Mouse (Mus musculus): ENCODE data around the gene Mob3b. TPM values are rescaled to one million over a fixed set of nuclear protein-coding genes. Genes with fewer than 3 reads are reported as not detected.
"Not testable (repeated sequence)": the region's sequence is repeated elsewhere in the genome, so short reads cannot be mapped to it uniquely, and the experiment has no call there.

The Mob3b gene
- polyA plus RNA-seq, 1 experiment from 2014 or later = 2.7 TPM

DNA sequence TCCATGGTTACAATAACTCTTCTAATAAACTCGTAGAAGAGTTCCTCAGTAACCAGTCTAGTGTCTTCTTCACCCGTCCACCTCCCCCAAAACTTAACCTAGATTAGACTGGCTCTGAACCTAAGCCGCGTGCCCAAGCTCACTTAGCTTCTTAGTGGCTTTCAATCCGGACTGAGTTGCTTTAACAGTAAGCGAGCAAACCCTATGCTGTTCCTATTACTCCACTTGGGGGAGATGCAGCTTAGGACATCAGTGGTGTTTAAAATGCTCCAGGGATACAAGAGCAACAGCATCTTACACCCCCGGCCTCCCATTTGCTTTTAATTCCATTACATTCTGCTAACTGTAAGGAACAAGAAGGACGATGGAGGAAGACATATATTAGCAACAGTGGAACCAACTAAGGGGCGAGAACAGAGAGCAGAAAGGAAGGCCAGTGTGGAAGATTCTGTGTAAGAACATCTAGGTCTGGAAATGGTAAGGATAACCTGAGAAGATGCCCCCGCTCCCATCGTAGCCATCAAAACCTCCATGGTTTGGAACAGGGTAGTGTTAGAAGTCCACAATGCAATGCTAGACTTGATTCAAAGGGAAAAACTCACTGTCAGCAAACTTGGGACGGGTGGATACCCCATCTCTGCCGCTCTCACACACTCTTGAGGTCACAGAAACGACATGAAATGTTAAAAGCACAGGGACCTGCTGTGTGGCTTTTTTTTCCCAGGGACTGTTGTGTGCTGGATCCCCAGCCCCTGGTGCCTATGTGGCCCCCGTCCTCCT lies 196.3 kb downstream of the Mob3b start:
- ATAC-seq (replicated peaks; ENCODE audit: insufficient number of reproducible peaks, low FRiP score, low TSS enrichment) = no peak
- no peaks in the 10 kb centered on the region for H3K36me3 ChIP-seq (ENCODE audit: control insufficient read depth, insufficient read depth, low read length)
- 66% methylated on average over 15 of the region's 15 CpGs for WGBS (ENCODE audit: insufficient replicate concordance)
- no peaks in the 10 kb centered on the region for H3K9me3 ChIP-seq (replicated peaks; ENCODE audit: control insufficient read depth, low read length)
- H3K27ac ChIP-seq (ENCODE audit: low read depth, low read length) = no peak overlapping the region
- no peak overlapping the region for H3K4me2 ChIP-seq
- H3K27me3 ChIP-seq (ENCODE audit: control insufficient read depth, insufficient read depth, low read length) = no peaks in the 10 kb centered on the region
- H3K4me3 ChIP-seq (ENCODE audit: low read depth, low read length) = no peak overlapping the region
- H3K4me1 ChIP-seq (ENCODE audit: control insufficient read depth, insufficient read depth, low read length) = peaks cover 2% of the 10 kb centered on the region; the same call in 1 of the 2 replicates
- H3K9ac ChIP-seq (ENCODE audit: low read depth, low read length) = no peak overlapping the region

DNA sequence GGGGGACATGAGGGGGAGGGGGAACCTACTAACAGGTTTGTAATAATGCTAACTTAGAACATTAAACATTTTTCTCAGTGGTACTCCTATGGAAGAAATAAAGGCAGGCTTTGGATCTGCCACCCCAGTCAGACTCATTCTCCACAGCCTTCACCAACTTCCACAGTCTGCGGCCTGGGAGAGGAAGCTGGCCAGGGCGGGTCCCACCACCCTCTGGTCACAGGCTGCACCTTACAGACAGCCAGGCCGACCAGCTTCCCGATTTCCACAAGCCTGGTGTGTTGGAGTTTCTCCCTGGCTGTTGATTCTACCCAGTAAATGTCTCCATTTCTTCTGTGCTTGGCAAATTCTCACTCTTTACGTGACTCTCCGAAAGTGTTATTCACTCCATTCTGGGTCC lies 197.8 kb downstream of the Mob3b start:
- no peak overlapping the region for H3K9ac ChIP-seq (ENCODE audit: low read depth, low read length)
- H3K27me3 ChIP-seq (ENCODE audit: control insufficient read depth, insufficient read depth, low read length) = no peaks in the 10 kb centered on the region
- H3K4me2 ChIP-seq = no peak overlapping the region
- WGBS (ENCODE audit: insufficient replicate concordance) = 68% methylated on average over 6 of the region's 6 CpGs
- peaks cover 2% of the 10 kb centered on the region; the same call in 1 of the 2 replicates for H3K4me1 ChIP-seq (ENCODE audit: control insufficient read depth, insufficient read depth, low read length)
- ATAC-seq (replicated peaks; ENCODE audit: insufficient number of reproducible peaks, low FRiP score, low TSS enrichment) = no peak
- H3K4me3 ChIP-seq (ENCODE audit: low read depth, low read length) = no peak overlapping the region
- no peaks in the 10 kb centered on the region for H3K36me3 ChIP-seq (ENCODE audit: control insufficient read depth, insufficient read depth, low read length)
- H3K27ac ChIP-seq (ENCODE audit: low read depth, low read length) = no peak overlapping the region
- H3K9me3 ChIP-seq (replicated peaks; ENCODE audit: control insufficient read depth, low read length) = no peaks in the 10 kb centered on the region

DNA sequence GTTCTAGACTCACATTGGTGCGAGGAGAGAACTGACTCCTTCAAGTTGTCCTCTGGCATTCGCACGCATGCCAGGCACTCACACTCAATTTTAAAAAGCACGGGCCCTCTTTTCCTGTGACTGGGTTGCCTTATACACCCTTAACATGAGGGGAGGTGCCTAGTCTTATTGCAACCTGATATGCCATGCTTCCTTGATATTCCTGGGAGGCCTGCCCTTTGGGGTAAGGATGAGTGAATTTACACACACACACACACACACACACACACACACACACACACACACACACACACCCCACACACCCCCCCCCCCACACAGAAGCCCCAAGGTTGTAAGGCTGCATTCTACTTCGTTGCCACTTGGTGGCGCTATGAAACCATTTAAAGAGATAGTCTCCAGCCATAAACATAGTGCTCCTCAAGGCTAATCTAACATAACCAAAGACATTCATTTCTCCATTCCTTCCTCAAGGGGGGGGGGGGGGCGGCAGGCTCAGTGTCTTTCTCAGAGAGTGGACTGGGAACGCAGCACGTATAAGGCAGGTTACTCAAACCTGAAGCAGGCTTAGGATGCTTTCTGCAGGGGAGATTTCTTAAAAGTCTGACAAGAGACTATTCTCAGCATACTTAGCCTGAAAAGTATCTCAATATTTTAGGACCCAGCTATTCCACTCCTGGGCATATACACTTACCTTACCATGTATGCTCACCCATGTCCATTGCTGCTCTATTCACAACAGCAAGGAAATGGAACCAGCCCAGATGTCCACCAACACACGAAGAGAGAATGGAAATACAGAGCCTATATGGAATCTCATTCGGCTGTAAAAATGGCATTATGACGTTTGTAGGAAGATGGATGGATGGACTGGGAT lies 198.9 kb downstream of the Mob3b start:
- 44% methylated on average over 12 of the region's 12 CpGs for WGBS (ENCODE audit: insufficient replicate concordance)
- no peaks in the 10 kb centered on the region for H3K36me3 ChIP-seq (ENCODE audit: control insufficient read depth, insufficient read depth, low read length)

GRCm38 (mm10) chr4:34953716-34954115 lies 203.6 kb downstream of the Mob3b start:
- Histone ChIP-seq H3K27ac (ENCODE audit: low read depth, low read length) (no peak overlapping the region), H3K27me3 (ENCODE audit: control insufficient read depth, insufficient read depth, low read length) (no peaks in the 10 kb centered on the region), H3K4me3 (ENCODE audit: low read depth, low read length) (no peak overlapping the region), H3K9me3 (replicated peaks; ENCODE audit: control insufficient read depth, low read length) (no peaks in the 10 kb centered on the region), H3K4me2 (no peak overlapping the region), H3K9ac (ENCODE audit: low read depth, low read length) (no peak overlapping the region), H3K36me3 (ENCODE audit: control insufficient read depth, insufficient read depth, low read length) (no peaks in the 10 kb centered on the region), H3K4me1 (ENCODE audit: control insufficient read depth, insufficient read depth, low read length) (no peaks in the 10 kb centered on the region)
- whole genome bisulfite sequencing (ENCODE audit: insufficient replicate concordance) = 76% methylated on average over 10 of the region's 10 CpGs
- ATAC-seq (replicated peaks; ENCODE audit: insufficient number of reproducible peaks, low FRiP score, low TSS enrichment) = no peak

More for the DNA sequence above, 198.9 kb downstream of the Mob3b start:
- H3K27ac ChIP-seq (ENCODE audit: low read depth, low read length) = no peak overlapping the region
- no peak overlapping the region for H3K4me2 ChIP-seq
- H3K9me3 ChIP-seq (replicated peaks; ENCODE audit: control insufficient read depth, low read length) = no peaks in the 10 kb centered on the region
- H3K4me3 ChIP-seq (ENCODE audit: low read depth, low read length) = no peak overlapping the region
- ATAC-seq (replicated peaks; ENCODE audit: insufficient number of reproducible peaks, low FRiP score, low TSS enrichment) = no peak
- H3K9ac ChIP-seq (ENCODE audit: low read depth, low read length) = no peak overlapping the region
- no peaks in the 10 kb centered on the region for H3K4me1 ChIP-seq (ENCODE audit: control insufficient read depth, insufficient read depth, low read length)
- no peaks in the 10 kb centered on the region for H3K27me3 ChIP-seq (ENCODE audit: control insufficient read depth, insufficient read depth, low read length)

DNA sequence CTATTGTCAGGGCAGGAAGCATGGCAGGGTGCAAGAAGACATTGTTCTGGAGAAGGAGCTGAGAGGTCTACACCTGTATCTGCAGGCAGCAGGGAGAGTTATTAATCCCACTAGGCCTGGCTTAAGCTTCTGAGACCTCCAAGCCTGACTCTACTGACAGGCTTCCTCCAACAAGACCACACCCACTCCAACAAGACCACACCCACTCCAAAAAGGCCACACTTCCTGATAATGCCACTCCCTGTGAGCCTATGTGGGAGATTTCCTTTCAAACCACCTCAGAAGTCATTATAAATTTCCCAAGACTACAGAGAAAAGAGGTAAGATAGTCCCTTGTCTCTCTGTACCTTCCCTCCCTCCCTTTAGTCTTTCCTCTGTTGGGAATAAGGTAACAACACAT lies 210.1 kb downstream of the Mob3b start:
- Histone ChIP-seq H3K9ac (ENCODE audit: low read depth, low read length) (no peak overlapping the region), H3K27ac (ENCODE audit: low read depth, low read length) (no peak overlapping the region), H3K4me1 (ENCODE audit: control insufficient read depth, insufficient read depth, low read length) (no peaks in the 10 kb centered on the region), H3K9me3 (replicated peaks; ENCODE audit: control insufficient read depth, low read length) (no peaks in the 10 kb centered on the region), H3K4me2 (no peak overlapping the region), H3K36me3 (ENCODE audit: control insufficient read depth, insufficient read depth, low read length) (no peaks in the 10 kb centered on the region), H3K4me3 (ENCODE audit: low read depth, low read length) (no peak overlapping the region), H3K27me3 (ENCODE audit: control insufficient read depth, insufficient read depth, low read length) (no peaks in the 10 kb centered on the region)
- ATAC-seq (replicated peaks; ENCODE audit: insufficient number of reproducible peaks, low FRiP score, low TSS enrichment) = no peak

- no peak overlapping the region for H3K9ac ChIP-seq (ENCODE audit: low read depth, low read length)
- no peak for ATAC-seq (replicated peaks; ENCODE audit: insufficient number of reproducible peaks, low FRiP score, low TSS enrichment)
- H3K27ac ChIP-seq (ENCODE audit: low read depth, low read length) = no peak overlapping the region
Measured at GRCm38 (mm10) chr4:34941046-34941445, 216.2 kb downstream of the Mob3b start.

DNA sequence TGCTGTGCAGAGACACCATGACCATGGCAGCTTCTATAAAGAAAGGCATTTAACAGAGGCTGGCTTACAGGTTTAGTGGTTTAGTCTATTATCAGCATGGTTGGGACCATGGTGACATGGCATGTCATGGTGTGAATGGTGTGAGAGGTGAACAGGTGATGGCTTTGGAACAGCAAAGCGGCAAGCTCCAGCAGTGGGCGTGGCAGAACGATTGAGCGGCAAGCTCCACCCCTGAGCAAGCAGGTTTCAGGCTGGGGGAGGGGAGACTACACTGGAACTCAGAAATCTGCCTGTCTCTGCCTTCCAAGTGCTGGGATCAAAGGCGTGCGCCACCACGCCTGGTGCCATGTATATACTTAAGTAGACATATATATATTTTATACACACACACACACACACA lies 228.9 kb downstream of the Mob3b start:
- not testable (repeated sequence) for ATAC-seq (replicated peaks; ENCODE audit: insufficient number of reproducible peaks, low FRiP score, low TSS enrichment); H3K4me3 ChIP-seq (ENCODE audit: low read depth, low read length); H3K9me3 ChIP-seq (replicated peaks; ENCODE audit: control insufficient read depth, low read length); H3K27me3 ChIP-seq (ENCODE audit: control insufficient read depth, insufficient read depth, low read length); H3K27ac ChIP-seq (ENCODE audit: low read depth, low read length); H3K36me3 ChIP-seq (ENCODE audit: control insufficient read depth, insufficient read depth, low read length); H3K9ac ChIP-seq (ENCODE audit: low read depth, low read length); H3K4me2 ChIP-seq; H3K4me1 ChIP-seq (ENCODE audit: control insufficient read depth, insufficient read depth, low read length)
- 63% methylated on average over 7 of the region's 7 CpGs for WGBS (ENCODE audit: insufficient replicate concordance)

More at GRCm38 (mm10) chr4:34941046-34941445, 216.2 kb downstream of the Mob3b start:
- no peaks in the 10 kb centered on the region for H3K4me1 ChIP-seq (ENCODE audit: control insufficient read depth, insufficient read depth, low read length)
- H3K36me3 ChIP-seq (ENCODE audit: control insufficient read depth, insufficient read depth, low read length) = no peaks in the 10 kb centered on the region
- H3K9me3 ChIP-seq (replicated peaks; ENCODE audit: control insufficient read depth, low read length) = no peaks in the 10 kb centered on the region
- WGBS (ENCODE audit: insufficient replicate concordance) = 89% methylated on average over 25 of the region's 25 CpGs
- no peaks in the 10 kb centered on the region for H3K27me3 ChIP-seq (ENCODE audit: control insufficient read depth, insufficient read depth, low read length)
- H3K4me2 ChIP-seq = no peak overlapping the region
- no peak overlapping the region for H3K4me3 ChIP-seq (ENCODE audit: low read depth, low read length)

- no peak overlapping the region for H3K27ac ChIP-seq (ENCODE audit: low read depth, low read length)
- no peaks in the 10 kb centered on the region for H3K9me3 ChIP-seq (replicated peaks; ENCODE audit: control insufficient read depth, low read length)
- no peak for ATAC-seq (replicated peaks; ENCODE audit: insufficient number of reproducible peaks, low FRiP score, low TSS enrichment)
- no peaks in the 10 kb centered on the region for H3K36me3 ChIP-seq (ENCODE audit: control insufficient read depth, insufficient read depth, low read length)
- WGBS (ENCODE audit: insufficient replicate concordance) = 63% methylated on average over 6 of the region's 6 CpGs
- no peaks in the 10 kb centered on the region for H3K4me1 ChIP-seq (ENCODE audit: control insufficient read depth, insufficient read depth, low read length)
- H3K4me3 ChIP-seq (ENCODE audit: low read depth, low read length) = no peak overlapping the region
- no peak overlapping the region for H3K9ac ChIP-seq (ENCODE audit: low read depth, low read length)
- no peak overlapping the region for H3K4me2 ChIP-seq
- no peaks in the 10 kb centered on the region for H3K27me3 ChIP-seq (ENCODE audit: control insufficient read depth, insufficient read depth, low read length)
Measured at GRCm38 (mm10) chr4:34922177-34922870, 235.0 kb downstream of the Mob3b start.
